Mouse (Mus musculus): ENCODE measurements at regions not wholly inside any gene's neighbourhood (a gene's known extent, or its start where the extent isn't known, plus 50 kb on each side); places are given as distances from the start of the nearest gene placed in this dataset.

DNA sequence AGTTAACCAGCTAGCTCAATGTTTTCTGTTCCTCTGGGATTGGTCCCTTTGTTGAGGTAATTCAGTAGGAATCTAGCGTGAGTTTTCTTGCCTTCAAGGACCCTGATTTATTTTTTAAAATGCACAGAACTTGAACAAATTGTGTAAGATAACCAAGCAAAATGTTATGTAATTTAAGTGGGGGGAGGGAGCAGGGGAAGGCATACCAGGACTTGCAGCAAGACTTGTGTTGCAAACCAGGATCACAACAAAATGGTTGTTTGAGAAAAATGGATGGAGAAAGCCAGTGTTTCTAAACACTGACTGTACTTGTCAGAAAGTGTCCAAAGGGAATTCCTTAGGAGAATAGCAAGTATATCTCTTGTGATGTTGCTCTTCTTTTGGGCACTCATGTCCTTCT, 120.5 kb upstream of the Klf6 start:
- DNase-seq (ENCODE audit: low spot score in 2 of 2) = no peak
- no peak for TF ChIP-seq CTCF (conservative IDR thresholded peaks at IDR 0.05)
- Histone ChIP-seq H3K4me3 (no peak overlapping the region), H3K27ac (no peak overlapping the region)

DNA sequence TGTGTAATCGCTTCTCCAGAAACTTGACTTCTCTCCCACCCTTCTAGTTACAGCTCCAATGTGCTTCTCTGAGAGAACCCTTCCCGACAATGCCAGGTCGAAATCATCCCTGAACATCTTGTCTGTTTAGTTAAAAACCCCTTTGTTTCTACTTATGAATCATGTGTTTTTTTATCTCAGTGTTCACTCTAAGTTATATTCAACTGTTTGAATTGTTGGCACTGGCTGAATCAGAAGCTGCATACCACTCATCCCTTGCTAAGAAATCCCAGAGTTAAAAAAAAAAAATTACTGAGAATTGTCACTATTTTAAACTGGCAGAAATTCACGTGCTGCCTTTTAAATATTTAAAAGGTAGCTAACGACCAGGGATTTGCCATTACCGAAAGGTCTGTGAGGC, 116.3 kb upstream of the Klf6 start:
- H3K27ac ChIP-seq = no peak overlapping the region
- TF ChIP-seq CTCF (conservative IDR thresholded peaks at IDR 0.05) = no peak
- no peak for DNase-seq (ENCODE audit: low spot score in 2 of 2)

DNA sequence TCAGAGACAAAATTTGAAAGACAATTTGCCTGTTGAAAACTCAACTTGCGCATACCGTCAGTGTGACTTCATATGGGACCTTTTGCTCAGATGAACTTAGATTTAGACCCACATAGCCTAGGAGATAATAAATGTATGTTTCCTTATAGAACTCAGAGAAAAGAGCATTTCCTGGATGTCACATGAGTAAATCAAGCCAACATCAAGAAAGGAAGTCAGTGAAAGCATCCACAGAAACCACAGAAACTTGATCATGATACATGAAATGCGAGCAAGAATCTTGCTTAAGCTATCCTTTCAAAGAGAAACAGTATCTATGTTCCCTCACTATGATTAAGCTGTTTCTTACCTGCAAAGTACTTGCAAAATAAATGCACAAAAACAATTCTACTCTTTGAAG, 104.1 kb upstream of the Klf6 start:
- no peak overlapping the region for H3K27ac ChIP-seq
- no peak overlapping the region for H3K4me3 ChIP-seq
- no peak for DNase-seq (ENCODE audit: low spot score in 2 of 2)
- no peak for TF ChIP-seq CTCF (conservative IDR thresholded peaks at IDR 0.05)

More for the DNA sequence above, 116.3 kb upstream of the Klf6 start:
- H3K4me3 ChIP-seq = no peak overlapping the region

DNA sequence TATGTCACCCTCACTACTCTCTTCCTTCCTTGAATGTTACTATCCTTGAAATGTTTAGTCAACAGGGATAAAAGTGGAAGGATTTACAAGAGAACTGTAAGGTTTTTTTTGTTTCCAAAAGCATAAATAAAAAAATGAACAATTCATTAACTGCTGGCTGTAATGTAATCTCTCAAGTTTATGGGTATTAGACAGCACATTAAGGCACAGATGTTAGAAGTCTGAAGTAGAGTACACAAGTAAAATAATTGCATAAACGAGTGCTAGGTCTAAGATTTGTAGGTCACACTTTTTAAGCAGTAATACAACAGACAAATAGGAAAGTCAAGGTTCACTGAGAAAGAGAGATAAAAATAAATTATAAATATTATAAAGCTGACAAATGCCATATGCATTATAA, 103.3 kb upstream of the Klf6 start:
- DNase-seq (ENCODE audit: low spot score in 2 of 2) = no peak
- no peak overlapping the region for H3K27ac ChIP-seq
- no peak overlapping the region for H3K4me3 ChIP-seq
- TF ChIP-seq CTCF (conservative IDR thresholded peaks at IDR 0.05) = no peak

DNA sequence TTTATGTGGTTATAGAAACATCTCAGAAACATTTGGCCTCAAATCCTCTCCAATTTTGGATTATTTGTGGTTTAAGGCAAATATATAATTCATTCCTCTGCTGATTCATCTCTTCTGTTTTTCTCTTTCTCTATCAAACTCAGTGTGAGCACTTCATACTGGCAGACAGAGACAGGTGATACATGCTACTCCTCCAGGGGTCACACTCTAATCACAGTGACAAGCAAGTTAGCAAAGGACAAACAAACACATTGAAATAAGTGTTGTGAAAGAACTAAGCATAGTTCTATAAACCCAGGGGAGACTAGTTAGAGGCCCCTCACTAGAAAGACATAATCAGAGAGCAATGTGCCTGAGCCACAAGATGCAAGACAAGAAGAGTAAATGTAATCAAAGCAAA, 101.3 kb upstream of the Klf6 start:
- no peak for DNase-seq (ENCODE audit: low spot score in 2 of 2)
- H3K4me3 ChIP-seq = no peak overlapping the region
- no peak for TF ChIP-seq CTCF (conservative IDR thresholded peaks at IDR 0.05)
- no peak overlapping the region for H3K27ac ChIP-seq

DNA sequence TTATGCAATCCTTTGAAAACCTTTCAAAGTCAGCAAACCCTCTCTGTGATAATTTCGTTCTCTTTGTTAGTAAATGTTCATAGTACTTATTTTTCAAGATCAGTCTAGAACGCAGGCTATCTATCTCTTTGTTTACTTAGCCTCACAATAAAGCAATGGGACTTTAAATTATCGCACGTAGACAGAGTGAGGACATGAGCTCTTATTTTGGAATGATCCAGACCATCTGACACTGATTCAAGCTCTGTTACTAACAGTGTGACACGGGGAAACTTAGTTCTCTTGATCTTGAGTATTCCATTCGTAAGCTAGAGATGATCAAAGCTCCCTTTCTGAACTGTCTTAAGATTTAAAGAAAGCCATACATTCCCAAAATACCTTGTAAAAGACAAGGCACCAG, 94.9 kb upstream of the Klf6 start:
- no peak overlapping the region for H3K27ac ChIP-seq
- DNase-seq (ENCODE audit: low spot score in 2 of 2) = no peak
- no peak for TF ChIP-seq CTCF (conservative IDR thresholded peaks at IDR 0.05)
- no peak overlapping the region for H3K4me3 ChIP-seq

DNA sequence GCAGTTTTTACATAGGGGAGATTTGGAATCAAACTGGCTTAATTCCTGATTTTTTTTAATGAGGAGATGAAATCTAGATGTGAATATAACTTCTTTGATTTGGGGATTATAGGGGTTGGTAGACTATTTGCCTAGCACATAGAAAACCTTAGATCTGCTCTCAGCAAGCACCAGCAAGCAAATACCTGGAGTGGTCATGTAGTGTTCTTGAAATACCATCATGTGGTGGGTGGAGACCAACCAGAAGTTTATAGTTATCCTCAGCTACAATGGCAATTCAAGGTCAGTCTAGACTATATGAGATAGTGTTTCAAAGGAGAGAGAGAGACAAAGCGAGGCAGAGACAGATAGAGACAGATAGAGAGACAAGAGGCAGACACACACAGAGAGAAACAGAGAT, 94.1 kb upstream of the Klf6 start:
- no peak overlapping the region for H3K4me3 ChIP-seq
- no peak overlapping the region for H3K27ac ChIP-seq
- DNase-seq (ENCODE audit: low spot score in 2 of 2) = no peak
- TF ChIP-seq CTCF (conservative IDR thresholded peaks at IDR 0.05) = no peak

DNA sequence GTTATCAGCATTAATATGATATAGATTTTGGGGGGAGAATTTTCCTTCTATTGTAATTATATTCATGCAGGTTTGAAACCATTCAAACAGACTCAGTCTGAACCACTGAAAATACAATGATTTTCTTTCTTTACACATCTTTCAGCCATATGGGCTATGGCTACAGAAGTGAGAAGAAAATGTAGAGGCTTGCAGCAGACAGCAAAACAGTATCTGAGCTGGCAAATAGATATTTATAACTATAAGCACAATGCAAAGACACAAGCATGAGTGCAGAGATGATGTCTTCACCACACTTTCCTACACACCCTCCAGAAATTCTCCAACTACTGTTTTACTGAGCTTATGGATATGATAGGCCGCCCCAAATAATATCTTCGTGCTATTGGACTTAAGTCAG, 92.6 kb upstream of the Klf6 start:
- no peak overlapping the region for H3K27ac ChIP-seq
- no peak for DNase-seq (ENCODE audit: low spot score in 2 of 2)
- TF ChIP-seq CTCF (conservative IDR thresholded peaks at IDR 0.05) = no peak
- no peak overlapping the region for H3K4me3 ChIP-seq

DNA sequence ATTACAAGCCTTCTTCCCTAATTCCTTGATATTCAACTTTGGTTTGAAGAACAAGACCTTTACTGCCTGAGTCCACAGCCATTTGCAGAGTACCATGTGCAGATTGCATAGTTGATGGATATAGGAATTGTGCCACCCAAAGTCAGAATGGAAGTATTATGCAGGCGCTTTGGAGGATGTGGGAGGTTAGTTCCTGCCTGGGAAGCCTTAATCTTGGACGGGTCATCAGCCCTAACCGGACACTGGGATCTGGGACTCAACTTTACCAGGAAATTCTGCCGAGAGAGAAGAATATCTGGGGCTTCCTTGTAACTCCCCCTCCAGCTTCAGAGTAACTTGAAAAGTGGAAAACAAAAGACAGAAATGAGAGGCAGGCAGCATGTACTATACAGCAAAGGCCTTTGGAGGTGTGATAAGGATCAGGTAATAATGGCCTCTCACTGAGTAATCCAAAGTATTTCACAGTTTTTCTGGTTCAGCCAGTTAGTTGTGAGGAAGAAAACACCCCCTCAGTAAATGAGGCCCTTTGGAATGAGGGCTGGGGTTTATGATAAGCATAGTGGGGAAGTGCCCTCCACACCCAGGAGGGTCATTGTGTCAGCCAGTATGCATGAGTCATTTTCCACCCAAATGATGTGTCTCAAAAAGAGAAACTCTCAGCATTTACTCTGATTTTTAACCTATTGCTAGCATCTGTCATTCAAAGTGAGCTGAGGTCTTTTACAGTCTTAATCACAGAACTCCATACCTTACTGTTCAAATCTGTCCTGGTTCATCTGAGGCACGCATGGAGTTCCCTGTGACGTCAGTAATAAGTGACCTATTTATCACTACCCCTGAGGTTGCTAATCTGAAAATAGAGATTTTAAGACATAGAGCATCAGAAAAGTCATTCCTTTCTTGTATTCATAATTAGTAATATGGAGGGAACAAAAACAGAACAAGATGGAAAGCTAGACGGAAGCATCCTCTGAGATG, 91.7 kb upstream of the Klf6 start:
- no peak for DNase-seq (ENCODE audit: low spot score in 2 of 2)
- no peak overlapping the region for H3K4me3 ChIP-seq
- H3K27ac ChIP-seq = no peak overlapping the region
- no peak for TF ChIP-seq CTCF (conservative IDR thresholded peaks at IDR 0.05)

DNA sequence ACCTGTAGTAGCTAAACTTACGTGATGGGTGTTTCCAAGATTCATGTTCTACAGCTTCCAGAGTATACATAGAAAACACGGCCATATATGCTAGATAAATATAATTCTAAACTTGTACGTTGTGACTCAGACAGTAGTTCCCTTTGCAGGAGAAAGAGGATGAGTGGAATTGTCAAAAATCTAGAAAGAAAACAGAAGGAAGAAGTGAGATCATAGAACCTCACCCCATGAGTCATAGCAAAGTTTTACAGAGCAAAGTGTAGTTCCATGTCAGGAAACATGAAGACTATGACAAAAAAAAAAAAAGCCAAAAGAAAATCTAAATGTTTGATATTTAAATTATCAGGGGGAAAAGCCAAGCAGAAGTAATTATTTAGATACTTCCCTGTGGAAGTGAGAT, 87.5 kb upstream of the Klf6 start:
- H3K27ac ChIP-seq = no peak overlapping the region
- DNase-seq (ENCODE audit: low spot score in 2 of 2) = no peak
- H3K4me3 ChIP-seq = no peak overlapping the region
- no peak for TF ChIP-seq CTCF (conservative IDR thresholded peaks at IDR 0.05)

DNA sequence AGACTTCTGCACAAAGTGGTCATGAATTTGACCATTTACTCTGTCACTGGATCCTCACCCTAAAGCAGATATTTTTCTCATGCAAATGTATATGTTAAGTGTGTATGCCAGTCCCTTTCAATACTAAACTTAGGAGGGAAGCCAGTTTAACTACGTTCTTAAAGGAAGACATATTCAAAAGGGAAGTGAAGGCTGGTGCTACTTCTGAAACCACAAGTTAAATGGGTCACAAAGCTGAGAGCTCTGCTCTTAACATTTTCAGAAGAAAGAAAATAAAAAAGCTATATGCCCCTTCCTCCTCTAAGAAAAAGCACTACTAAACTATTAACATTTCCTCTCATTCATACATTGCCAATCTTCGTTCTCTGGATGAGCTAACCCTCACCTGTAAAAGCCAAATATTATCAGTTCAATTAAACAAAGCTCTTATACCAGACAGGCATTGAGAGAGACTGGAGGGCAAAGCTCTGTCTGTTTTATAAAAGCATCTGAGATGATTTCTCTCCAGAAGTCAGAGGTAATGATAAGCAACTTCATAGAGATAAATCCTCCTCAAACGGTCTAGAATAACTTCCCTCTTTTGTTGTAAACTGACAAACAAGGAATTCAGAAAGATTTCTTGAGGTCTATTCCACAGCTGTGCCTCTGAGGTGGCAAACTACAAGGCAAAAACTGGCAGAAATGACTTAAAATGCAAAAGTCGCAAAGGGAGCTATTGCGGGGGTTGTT, 82.7 kb upstream of the Klf6 start:
- Histone ChIP-seq H3K27ac (no peak overlapping the region), H3K4me3 (no peak overlapping the region)
- no peak for DNase-seq (ENCODE audit: low spot score in 2 of 2)
- TF ChIP-seq CTCF (conservative IDR thresholded peaks at IDR 0.05) = no peak

DNA sequence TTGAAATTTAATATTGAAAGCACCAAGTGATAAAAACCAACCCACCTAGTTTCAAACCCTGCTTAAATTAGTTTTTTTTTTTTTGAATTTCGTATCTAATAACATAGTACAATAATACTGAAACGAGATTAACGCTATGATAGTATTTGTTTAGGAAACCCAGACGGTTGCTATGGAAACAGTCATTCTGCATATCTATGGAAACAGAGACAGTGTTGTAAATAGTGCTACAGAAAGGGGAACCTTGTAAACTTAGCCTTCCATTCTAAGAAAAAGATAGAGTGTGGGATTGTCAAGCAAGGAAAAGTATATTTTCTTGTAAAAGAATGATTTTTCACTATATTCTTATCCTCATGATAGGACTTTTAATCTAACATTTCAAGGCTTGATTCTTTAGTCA, 81.9 kb upstream of the Klf6 start:
- no peak for DNase-seq (ENCODE audit: low spot score in 2 of 2)
- TF ChIP-seq CTCF (conservative IDR thresholded peaks at IDR 0.05) = no peak
- H3K4me3 ChIP-seq = no peak overlapping the region
- no peak overlapping the region for H3K27ac ChIP-seq

DNA sequence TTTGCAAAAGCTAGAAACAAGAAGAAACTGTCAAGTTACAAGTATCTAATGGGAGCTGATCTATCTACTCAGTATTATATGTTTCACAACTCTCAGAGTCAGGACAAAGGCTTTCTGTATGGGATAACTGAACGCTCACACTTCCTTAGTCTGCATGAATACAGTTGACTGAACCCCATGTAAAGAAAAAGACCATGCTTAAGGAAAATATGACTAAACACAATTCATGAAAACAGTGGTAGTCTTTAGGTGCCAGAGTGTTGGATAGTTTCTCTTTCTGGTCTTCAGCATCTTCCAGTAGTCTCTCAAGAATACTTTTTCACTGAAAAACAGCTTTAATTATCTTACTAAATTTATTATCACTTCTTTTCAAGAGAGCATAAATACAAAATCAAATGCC, 78.7 kb upstream of the Klf6 start:
- Histone ChIP-seq H3K27ac (no peak overlapping the region), H3K4me3 (no peak overlapping the region)
- TF ChIP-seq CTCF (conservative IDR thresholded peaks at IDR 0.05) = no peak
- DNase-seq (ENCODE audit: low spot score in 2 of 2) = no peak

DNA sequence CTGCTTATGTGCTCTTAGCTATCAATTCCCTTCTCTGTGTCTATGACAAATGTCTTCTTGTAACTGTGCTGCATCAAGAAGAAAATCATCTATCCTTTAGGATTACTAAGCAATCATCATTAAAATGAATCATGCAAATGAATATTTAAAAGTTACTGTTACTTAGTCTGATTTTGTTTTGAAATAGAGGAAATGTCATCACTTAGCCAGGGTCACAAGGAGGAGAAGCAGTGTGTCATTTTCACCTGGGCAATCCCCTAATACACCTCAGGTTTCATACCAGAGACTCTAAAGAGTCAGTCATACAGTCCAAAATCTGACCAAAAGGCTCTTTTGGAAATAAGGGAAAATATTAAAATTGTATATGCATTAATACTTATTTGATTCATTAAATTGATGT, 74.2 kb upstream of the Klf6 start:
- H3K4me3 ChIP-seq = no peak overlapping the region
- no peak for TF ChIP-seq CTCF (conservative IDR thresholded peaks at IDR 0.05)
- no peak overlapping the region for H3K27ac ChIP-seq
- DNase-seq (ENCODE audit: low spot score in 2 of 2) = no peak

Data from layer of hippocampus, adult 2 months (tissue).